Mouse (Mus musculus): ENCODE measurements around the gene Dbr1. TPM values are rescaled to one million over a fixed set of nuclear protein-coding genes. Genes with fewer than 3 reads are reported as not detected.

Dbr1 gene
- polyA plus RNA-seq, 1 experiment from 2014 or later = 35.4 TPM

- Histone ChIP-seq H3K4me2 (ENCODE audit: low read depth, severe bottlenecking) (no peak overlapping the region), H3K9me3 (ENCODE audit: control insufficient read depth, low read length) (no peaks in the 10 kb centered on the region), H3K9ac (ENCODE audit: low read length) (no peak overlapping the region), H3K4me3 (ENCODE audit: low read depth, low read length) (no peak overlapping the region), H3K4me1 (ENCODE audit: control insufficient read depth, insufficient read depth, low read length) (no peaks in the 10 kb centered on the region), H3K36me3 (ENCODE audit: control insufficient read depth, insufficient read depth, low read length) (no peaks in the 10 kb centered on the region), H3K27ac (replicated peaks; ENCODE audit: low read depth, low read length) (no peak overlapping the region), H3K27me3 (ENCODE audit: control insufficient read depth, insufficient read depth, low read length) (no peaks in the 10 kb centered on the region)
- no peak for DNase-seq (ENCODE audit: low spot score)
- WGBS = 92% methylated on average over 7 of the region's 7 CpGs
- ATAC-seq (ENCODE audit: insufficient number of reproducible peaks, low FRiP score, low TSS enrichment, low read depth) = no peak
These were observed 16.6 kb upstream of the Dbr1 start for GRCm38 (mm10) chr9:99558824-99559556.

DNA sequence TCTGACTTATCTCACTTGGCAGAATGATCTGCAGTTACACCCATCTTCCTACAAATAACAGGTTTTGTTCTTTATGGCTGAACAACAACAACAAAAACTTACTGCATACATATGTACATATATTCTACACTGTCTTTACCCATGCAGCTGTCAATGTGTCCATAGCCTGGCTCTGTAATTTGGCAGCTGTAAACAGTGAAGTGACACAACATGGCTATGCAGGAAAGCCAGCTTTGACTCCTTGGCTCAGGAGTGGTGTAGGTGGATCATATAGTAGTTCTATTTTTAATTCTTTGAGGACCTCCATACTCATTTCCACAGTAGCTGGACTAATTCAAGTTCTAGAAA is 16.1 kb upstream of the Dbr1 start:
- H3K27ac ChIP-seq (replicated peaks; ENCODE audit: low read depth, low read length) = no peak overlapping the region
- H3K36me3 ChIP-seq (ENCODE audit: control insufficient read depth, insufficient read depth, low read length) = no peaks in the 10 kb centered on the region
- no peaks in the 10 kb centered on the region for H3K27me3 ChIP-seq (ENCODE audit: control insufficient read depth, insufficient read depth, low read length)
- ATAC-seq (ENCODE audit: insufficient number of reproducible peaks, low FRiP score, low TSS enrichment, low read depth) (no peak), DNase-seq (ENCODE audit: low spot score) (no peak)
- H3K9ac ChIP-seq (ENCODE audit: low read length) = no peak overlapping the region
- no peak overlapping the region for H3K4me3 ChIP-seq (ENCODE audit: low read depth, low read length)
- H3K4me1 ChIP-seq (ENCODE audit: control insufficient read depth, insufficient read depth, low read length) = no peaks in the 10 kb centered on the region
- H3K9me3 ChIP-seq (ENCODE audit: control insufficient read depth, low read length) = no peaks in the 10 kb centered on the region
- no peak overlapping the region for H3K4me2 ChIP-seq (ENCODE audit: low read depth, severe bottlenecking)

GRCm38 (mm10) chr9:99560389-99560788 is 15.2 kb upstream of the Dbr1 start:
- Histone ChIP-seq H3K27me3 (ENCODE audit: control insufficient read depth, insufficient read depth, low read length) (no peaks in the 10 kb centered on the region), H3K9me3 (ENCODE audit: control insufficient read depth, low read length) (no peaks in the 10 kb centered on the region), H3K4me2 (ENCODE audit: low read depth, severe bottlenecking) (no peak overlapping the region), H3K9ac (ENCODE audit: low read length) (no peak overlapping the region), H3K4me1 (ENCODE audit: control insufficient read depth, insufficient read depth, low read length) (no peaks in the 10 kb centered on the region), H3K4me3 (ENCODE audit: low read depth, low read length) (no peak overlapping the region), H3K36me3 (ENCODE audit: control insufficient read depth, insufficient read depth, low read length) (no peaks in the 10 kb centered on the region), H3K27ac (replicated peaks; ENCODE audit: low read depth, low read length) (no peak overlapping the region)
- 91% methylated on average over 3 of the region's 3 CpGs for WGBS
- DNase-seq (ENCODE audit: low spot score) = no peak
- ATAC-seq (ENCODE audit: insufficient number of reproducible peaks, low FRiP score, low TSS enrichment, low read depth) = no peak

- Histone ChIP-seq H3K4me1 (ENCODE audit: control insufficient read depth, insufficient read depth, low read length) (peaks cover 4% of the 10 kb centered on the region; the same call in 1 of the 2 replicates), H3K27me3 (ENCODE audit: control insufficient read depth, insufficient read depth, low read length) (no peaks in the 10 kb centered on the region), H3K36me3 (ENCODE audit: control insufficient read depth, insufficient read depth, low read length) (no peaks in the 10 kb centered on the region), H3K4me2 (ENCODE audit: low read depth, severe bottlenecking) (no peak overlapping the region), H3K9ac (ENCODE audit: low read length) (no peak overlapping the region), H3K9me3 (ENCODE audit: control insufficient read depth, low read length) (no peaks in the 10 kb centered on the region), H3K4me3 (ENCODE audit: low read depth, low read length) (no peak overlapping the region), H3K27ac (replicated peaks; ENCODE audit: low read depth, low read length) (no peak overlapping the region)
- WGBS = 23% methylated on average over 11 of the region's 11 CpGs
- DNase-seq (ENCODE audit: low spot score) (peak; percentile 85), ATAC-seq (ENCODE audit: insufficient number of reproducible peaks, low FRiP score, low TSS enrichment, low read depth) (no peak)
These were observed 11.9 kb upstream of the Dbr1 start for GRCm38 (mm10) chr9:99563714-99564113.

DNA sequence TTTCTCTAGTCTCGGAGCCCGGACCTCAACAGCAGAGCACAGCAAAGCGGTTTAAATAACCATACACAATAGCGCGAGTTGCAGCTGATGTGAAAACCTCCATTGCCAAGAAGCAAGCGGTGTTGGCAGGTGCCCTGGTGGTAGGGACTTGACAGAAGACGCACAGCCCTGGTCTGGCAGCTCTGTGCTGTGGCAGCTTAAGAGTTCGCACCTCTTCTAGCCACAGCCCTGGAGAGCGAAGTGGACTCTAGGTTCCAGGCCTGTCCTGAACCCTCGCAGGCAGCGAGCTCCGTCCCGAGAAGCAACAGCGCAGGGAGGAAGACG is 7.6 kb upstream of the Dbr1 start:
- DNase-seq (ENCODE audit: low spot score) = no peak
- WGBS = 3% methylated on average over 15 of the region's 15 CpGs
- peak; percentile 52 for ATAC-seq (ENCODE audit: insufficient number of reproducible peaks, low FRiP score, low TSS enrichment, low read depth)

GRCm38 (mm10) chr9:99568347-99569070 is 7.1 kb upstream of the Dbr1 start, which contains the start of gene Armc8:
TSS of gene Armc8 (minus strand) at chr9:99568899.
- Histone ChIP-seq H3K4me2 (ENCODE audit: low read depth, severe bottlenecking) (peak within 1 kb of the TSS; percentile 88), H3K27ac (replicated peaks; ENCODE audit: low read depth, low read length) (peak within 1 kb of the TSS; percentile 96), H3K4me3 (ENCODE audit: low read depth, low read length) (peak within 1 kb of the TSS; percentile 99), H3K4me1 (ENCODE audit: control insufficient read depth, insufficient read depth, low read length) (peaks cover 6% of the 10 kb centered on the region; the same call in 1 of the 2 replicates), H3K9ac (ENCODE audit: low read length) (peak within 1 kb of the TSS; percentile 98), H3K27me3 (ENCODE audit: control insufficient read depth, insufficient read depth, low read length) (no peaks in the 10 kb centered on the region), H3K36me3 (ENCODE audit: control insufficient read depth, insufficient read depth, low read length) (no peaks in the 10 kb centered on the region), H3K9me3 (ENCODE audit: control insufficient read depth, low read length) (no peaks in the 10 kb centered on the region)
- peak; percentile 93 for ATAC-seq (ENCODE audit: insufficient number of reproducible peaks, low FRiP score, low TSS enrichment, low read depth)
- peak; percentile 93 for DNase-seq (ENCODE audit: low spot score)
- WGBS = under 1% methylated on average over 70 of the region's 70 CpGs

More for the DNA sequence above, 7.6 kb upstream of the Dbr1 start:
- peaks cover 6% of the 10 kb centered on the region; the same call in 1 of the 2 replicates for H3K4me1 ChIP-seq (ENCODE audit: control insufficient read depth, insufficient read depth, low read length)
- peak overlapping the region; percentile 88 for H3K4me2 ChIP-seq (ENCODE audit: low read depth, severe bottlenecking)
- H3K36me3 ChIP-seq (ENCODE audit: control insufficient read depth, insufficient read depth, low read length) = no peaks in the 10 kb centered on the region
- no peaks in the 10 kb centered on the region for H3K9me3 ChIP-seq (ENCODE audit: control insufficient read depth, low read length)
- no peaks in the 10 kb centered on the region for H3K27me3 ChIP-seq (ENCODE audit: control insufficient read depth, insufficient read depth, low read length)
- H3K4me3 ChIP-seq (ENCODE audit: low read depth, low read length) = peak overlapping the region; percentile 99
- peak overlapping the region; percentile 96 for H3K27ac ChIP-seq (replicated peaks; ENCODE audit: low read depth, low read length)
- peak overlapping the region; percentile 98 for H3K9ac ChIP-seq (ENCODE audit: low read length)

- peak overlapping the region; percentile 60 for H3K4me2 ChIP-seq (ENCODE audit: low read depth, severe bottlenecking)
- DNase-seq (ENCODE audit: low spot score) = no peak
- peaks cover 6% of the 10 kb centered on the region; the same call in 1 of the 2 replicates for H3K4me1 ChIP-seq (ENCODE audit: control insufficient read depth, insufficient read depth, low read length)
- no peaks in the 10 kb centered on the region for H3K9me3 ChIP-seq (ENCODE audit: control insufficient read depth, low read length)
- no peaks in the 10 kb centered on the region for H3K36me3 ChIP-seq (ENCODE audit: control insufficient read depth, insufficient read depth, low read length)
- 0 out of 2 replicates have a peak, but pooled peaks have one; percentile 37 for ATAC-seq (ENCODE audit: insufficient number of reproducible peaks, low FRiP score, low TSS enrichment, low read depth)
- 2% methylated on average over 9 of the region's 9 CpGs for WGBS
- peak overlapping the region; percentile 24; the same call in 1 of the 2 replicates for H3K27ac ChIP-seq (replicated peaks; ENCODE audit: low read depth, low read length)
- H3K4me3 ChIP-seq (ENCODE audit: low read depth, low read length) = peak overlapping the region; percentile 99
- peak overlapping the region; percentile 98 for H3K9ac ChIP-seq (ENCODE audit: low read length)
- no peaks in the 10 kb centered on the region for H3K27me3 ChIP-seq (ENCODE audit: control insufficient read depth, insufficient read depth, low read length)
These were observed 6.6 kb upstream of the Dbr1 start for GRCm38 (mm10) chr9:99569071-99569397.

DNA sequence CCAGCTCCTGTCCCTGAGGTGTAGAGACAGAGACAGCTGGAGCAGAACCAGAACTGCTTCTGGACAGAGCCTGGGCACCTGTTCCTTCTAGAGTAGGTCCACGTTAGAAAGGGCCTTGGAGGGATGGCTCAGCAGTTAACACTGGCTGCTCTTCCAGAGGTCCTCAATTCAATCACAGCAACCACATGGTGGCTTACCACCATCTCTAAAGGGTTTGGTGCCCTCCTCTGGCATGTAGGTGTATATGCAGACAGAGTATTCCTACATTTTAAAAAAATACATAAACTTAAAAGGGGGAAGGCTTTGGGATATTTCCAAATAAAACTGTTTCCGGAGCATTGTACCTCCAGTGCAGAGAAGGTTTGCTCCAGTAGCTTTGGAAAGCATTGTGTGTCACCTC is 5.1 kb downstream of the Dbr1 start:
- ATAC-seq (ENCODE audit: insufficient number of reproducible peaks, low FRiP score, low TSS enrichment, low read depth) (no peak), DNase-seq (ENCODE audit: low spot score) (peak; percentile 37)
- no peak overlapping the region for H3K4me3 ChIP-seq (ENCODE audit: low read depth, low read length)
- no peak overlapping the region for H3K4me2 ChIP-seq (ENCODE audit: low read depth, severe bottlenecking)
- WGBS = 54% methylated on average over 2 of the region's 2 CpGs
- H3K9ac ChIP-seq (ENCODE audit: low read length) = no peak overlapping the region
- 0 out of 2 replicates have a peak, but pooled peaks cover 2% of the 10 kb centered on the region for H3K4me1 ChIP-seq (ENCODE audit: control insufficient read depth, insufficient read depth, low read length)
- H3K9me3 ChIP-seq (ENCODE audit: control insufficient read depth, low read length) = no peaks in the 10 kb centered on the region
- H3K27ac ChIP-seq (replicated peaks; ENCODE audit: low read depth, low read length) = no peak overlapping the region
- H3K27me3 ChIP-seq (ENCODE audit: control insufficient read depth, insufficient read depth, low read length) = no peaks in the 10 kb centered on the region
- H3K36me3 ChIP-seq (ENCODE audit: control insufficient read depth, insufficient read depth, low read length) = peaks cover 11% of the 10 kb centered on the region; the same call in 1 of the 2 replicates

All from limb, embryonic 11.5 days (tissue).